Mouse (Mus musculus): ENCODE data around the gene Agpat3. TPM values are rescaled to one million over a fixed set of nuclear protein-coding genes. Genes with fewer than 3 reads are reported as not detected.

Gene Agpat3
- polyA plus RNA-seq, 1 experiment from 2014 or later: 58.2 TPM

DNA sequence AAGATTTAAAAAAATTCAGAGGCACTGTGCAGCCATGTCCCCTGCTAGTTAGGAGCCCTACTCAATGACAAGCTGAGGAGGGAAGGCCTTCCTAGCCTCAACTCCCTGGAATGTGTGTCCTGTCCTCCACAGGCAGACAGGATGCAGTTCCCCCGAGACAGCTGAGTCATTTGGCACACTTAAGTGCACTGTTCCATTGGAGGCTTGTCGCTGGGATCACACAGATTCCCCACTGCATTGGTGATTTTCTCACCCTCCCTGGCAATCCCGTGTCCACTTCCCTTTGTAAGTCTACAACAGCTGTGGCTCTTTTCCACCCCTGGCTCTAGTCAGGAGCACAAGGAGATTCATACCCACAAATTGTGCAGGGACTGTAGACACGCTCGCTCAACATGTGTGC is 14.1 kb downstream of the Agpat3 start:
- Histone ChIP-seq H3K9me3 (no peaks in the 10 kb centered on the region), H3K4me1 (0 out of 2 replicates have a peak, but pooled peaks cover 2% of the 10 kb centered on the region), H3K27ac (replicated peaks) (0 out of 2 replicates have a peak overlapping the region, but pooled peaks have one; percentile 20), H3K4me3 (no peak overlapping the region), H3K9ac (replicated peaks) (no peak overlapping the region), H3K36me3 (peaks cover 11% of the 10 kb centered on the region; the same call in 1 of the 2 replicates), H3K4me2 (replicated peaks) (no peak overlapping the region), H3K27me3 (no peaks in the 10 kb centered on the region)
- 86% methylated on average over 5 of the region's 5 CpGs for WGBS
- no peak for ATAC-seq (ENCODE audit: low FRiP score, low read depth)

DNA sequence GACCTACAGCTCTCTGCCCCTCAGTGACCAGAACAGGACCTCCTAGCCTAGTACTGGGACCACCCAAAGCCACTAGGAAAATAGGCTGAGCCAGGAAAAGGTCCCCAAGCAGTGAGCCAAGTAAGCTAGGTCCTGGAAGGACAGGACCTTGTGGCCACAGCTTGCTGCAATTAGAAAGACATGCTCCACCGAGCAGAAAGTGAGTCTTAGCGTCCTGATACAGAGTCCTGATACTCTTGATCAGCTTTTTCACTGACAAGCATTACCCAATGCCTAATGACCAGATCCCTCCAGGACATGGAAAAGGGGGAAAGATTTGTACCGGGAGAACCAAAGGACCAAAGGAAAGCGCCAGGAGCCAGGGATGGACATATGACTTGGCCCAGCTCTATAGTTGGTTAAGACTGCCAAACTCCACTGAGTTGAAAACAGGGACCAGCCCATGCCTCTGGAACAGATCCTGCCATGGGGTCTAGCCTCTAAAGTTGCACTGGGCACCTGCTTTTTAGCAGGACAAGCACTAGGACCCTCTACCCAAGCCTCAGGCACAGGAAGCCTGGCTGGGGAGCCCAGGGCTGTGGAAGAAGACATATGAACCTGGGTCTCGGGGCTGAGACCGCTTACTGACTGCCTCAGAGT is 17.2 kb downstream of the Agpat3 start:
- 72% methylated on average over 6 of the region's 6 CpGs for WGBS

GRCm38 (mm10) chr10:78331577-78331976 is 20.7 kb downstream of the Agpat3 start:
- H3K9ac ChIP-seq (replicated peaks): no peak overlapping the region
- H3K9me3 ChIP-seq: no peaks in the 10 kb centered on the region
- ATAC-seq (ENCODE audit: low FRiP score, low read depth): no peak
- peaks cover 25% of the 10 kb centered on the region; the same call in 1 of the 2 replicates for H3K36me3 ChIP-seq
- no peak overlapping the region for H3K4me3 ChIP-seq
- WGBS: 95% methylated on average over 5 of the region's 5 CpGs
- no peak overlapping the region for H3K4me2 ChIP-seq (replicated peaks)
- H3K27ac ChIP-seq (replicated peaks): no peak overlapping the region
- no peaks in the 10 kb centered on the region for H3K4me1 ChIP-seq
- H3K27me3 ChIP-seq: no peaks in the 10 kb centered on the region

More for the DNA sequence above, 17.2 kb downstream of the Agpat3 start:
- Histone ChIP-seq H3K36me3 (peaks cover 9% of the 10 kb centered on the region; the same call in 1 of the 2 replicates), H3K4me3 (no peak overlapping the region), H3K27ac (replicated peaks) (no peak overlapping the region), H3K4me1 (0 out of 2 replicates have a peak, but pooled peaks cover 2% of the 10 kb centered on the region), H3K27me3 (no peaks in the 10 kb centered on the region), H3K9me3 (no peaks in the 10 kb centered on the region), H3K9ac (replicated peaks) (no peak overlapping the region), H3K4me2 (replicated peaks) (no peak overlapping the region)
- no peak for ATAC-seq (ENCODE audit: low FRiP score, low read depth)

DNA sequence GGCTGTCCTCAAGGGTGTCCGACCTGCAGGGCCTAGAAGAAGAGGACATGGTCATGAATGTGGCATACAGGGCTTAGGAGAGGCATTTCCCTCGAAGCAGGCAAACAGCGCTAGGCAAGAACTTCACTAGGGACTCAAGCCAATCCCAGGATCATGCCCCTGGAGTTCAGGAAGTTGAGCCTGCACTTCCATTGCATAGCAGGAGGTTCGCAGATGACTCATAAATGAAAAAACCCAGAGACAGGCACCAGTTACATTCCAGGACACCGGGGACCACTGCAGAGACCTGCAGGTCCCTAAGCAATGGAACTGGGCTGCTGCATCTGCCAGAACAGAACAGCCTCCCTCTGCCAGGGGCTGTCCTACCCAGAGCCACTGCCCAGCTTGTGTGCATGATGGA is 23.0 kb downstream of the Agpat3 start:
- peaks cover 37% of the 10 kb centered on the region; the same call in 1 of the 2 replicates for H3K36me3 ChIP-seq
- H3K9me3 ChIP-seq: no peaks in the 10 kb centered on the region
- no peaks in the 10 kb centered on the region for H3K27me3 ChIP-seq
- H3K9ac ChIP-seq (replicated peaks): no peak overlapping the region
- H3K27ac ChIP-seq (replicated peaks): no peak overlapping the region
- H3K4me1 ChIP-seq: no peaks in the 10 kb centered on the region
- H3K4me2 ChIP-seq (replicated peaks): no peak overlapping the region
- H3K4me3 ChIP-seq: no peak overlapping the region
- no peak for ATAC-seq (ENCODE audit: low FRiP score, low read depth)
- 94% methylated on average over 5 of the region's 5 CpGs for WGBS

DNA sequence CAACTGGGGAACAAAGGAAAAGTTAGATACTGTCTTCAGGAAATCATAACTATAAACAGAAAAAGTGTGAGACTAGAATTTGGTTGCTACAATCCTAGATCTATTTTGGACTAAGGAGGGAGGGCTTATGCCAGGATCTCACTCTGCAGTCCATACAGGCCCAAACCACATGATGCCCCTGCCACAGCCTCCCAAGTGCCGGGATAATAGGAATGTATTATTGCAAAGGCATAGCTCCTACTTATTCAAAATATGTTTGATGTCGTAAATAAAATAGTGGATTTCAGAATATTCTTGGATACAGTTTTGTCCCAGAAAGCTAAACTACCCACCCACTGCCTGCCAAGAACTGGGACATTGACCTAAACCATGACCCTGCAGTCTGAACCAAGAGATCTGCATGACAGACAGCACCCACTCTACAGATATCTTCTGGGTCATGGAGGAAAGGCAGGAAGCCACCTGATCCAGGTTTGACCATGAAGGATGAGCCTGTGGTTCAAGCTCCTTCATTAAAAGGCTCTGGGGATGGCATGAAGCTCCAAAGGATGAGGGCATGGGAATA is 24.2 kb downstream of the Agpat3 start:
- no peaks in the 10 kb centered on the region for H3K27me3 ChIP-seq
- no peak overlapping the region for H3K27ac ChIP-seq (replicated peaks)
- no peaks in the 10 kb centered on the region for H3K4me1 ChIP-seq
- no peak overlapping the region for H3K4me2 ChIP-seq (replicated peaks)
- no peaks in the 10 kb centered on the region for H3K9me3 ChIP-seq
- no peak overlapping the region for H3K4me3 ChIP-seq
- 97% methylated on average over 2 of the region's 2 CpGs for WGBS
- no peak overlapping the region for H3K9ac ChIP-seq (replicated peaks)
- ATAC-seq (ENCODE audit: low FRiP score, low read depth): no peak
- peaks cover 37% of the 10 kb centered on the region; the same call in 1 of the 2 replicates for H3K36me3 ChIP-seq

GRCm38 (mm10) chr10:78325916-78326647 is 26.2 kb downstream of the Agpat3 start:
- no peak overlapping the region for H3K4me3 ChIP-seq
- H3K4me2 ChIP-seq (replicated peaks): no peak overlapping the region
- peaks cover 37% of the 10 kb centered on the region; the same call in 1 of the 2 replicates for H3K36me3 ChIP-seq
- no peaks in the 10 kb centered on the region for H3K4me1 ChIP-seq
- H3K27me3 ChIP-seq: no peaks in the 10 kb centered on the region
- no peak for ATAC-seq (ENCODE audit: low FRiP score, low read depth)
- no peak overlapping the region for H3K27ac ChIP-seq (replicated peaks)
- H3K9ac ChIP-seq (replicated peaks): no peak overlapping the region
- 78% methylated on average over 8 of the region's 8 CpGs for WGBS
- no peaks in the 10 kb centered on the region for H3K9me3 ChIP-seq

- Histone ChIP-seq H3K27ac (replicated peaks) (no peak overlapping the region), H3K9me3 (no peaks in the 10 kb centered on the region), H3K36me3 (peaks cover 37% of the 10 kb centered on the region; the same call in 1 of the 2 replicates), H3K27me3 (no peaks in the 10 kb centered on the region), H3K4me1 (no peaks in the 10 kb centered on the region), H3K4me3 (no peak overlapping the region), H3K4me2 (replicated peaks) (no peak overlapping the region), H3K9ac (replicated peaks) (no peak overlapping the region)
- ATAC-seq (ENCODE audit: low FRiP score, low read depth): no peak
- 93% methylated on average over 6 of the region's 6 CpGs for WGBS
These were observed 27.6 kb downstream of the Agpat3 start for GRCm38 (mm10) chr10:78324556-78325164.

GRCm38 (mm10) chr10:78323214-78323880 is 28.9 kb downstream of the Agpat3 start:
- no peak overlapping the region for H3K4me2 ChIP-seq (replicated peaks)
- H3K27ac ChIP-seq (replicated peaks): no peak overlapping the region
- H3K9ac ChIP-seq (replicated peaks): no peak overlapping the region
- no peaks in the 10 kb centered on the region for H3K27me3 ChIP-seq
- peaks cover 29% of the 10 kb centered on the region; the same call in 1 of the 2 replicates for H3K36me3 ChIP-seq
- H3K4me3 ChIP-seq: no peak overlapping the region
- 57% methylated on average over 7 of the region's 7 CpGs for WGBS
- no peaks in the 10 kb centered on the region for H3K9me3 ChIP-seq
- H3K4me1 ChIP-seq: no peaks in the 10 kb centered on the region
- no peak for ATAC-seq (ENCODE audit: low FRiP score, low read depth)

GRCm38 (mm10) chr10:78322806-78323205 is 29.5 kb downstream of the Agpat3 start:
- Histone ChIP-seq H3K4me2 (replicated peaks) (no peak overlapping the region), H3K9ac (replicated peaks) (no peak overlapping the region), H3K4me1 (no peaks in the 10 kb centered on the region), H3K4me3 (no peak overlapping the region), H3K27ac (replicated peaks) (no peak overlapping the region), H3K27me3 (no peaks in the 10 kb centered on the region), H3K36me3 (peaks cover 24% of the 10 kb centered on the region; the same call in 1 of the 2 replicates), H3K9me3 (no peaks in the 10 kb centered on the region)
- no peak for ATAC-seq (ENCODE audit: low FRiP score, low read depth)
- no CpG with 5 or more reads among the region's 1 CpGs for WGBS

DNA sequence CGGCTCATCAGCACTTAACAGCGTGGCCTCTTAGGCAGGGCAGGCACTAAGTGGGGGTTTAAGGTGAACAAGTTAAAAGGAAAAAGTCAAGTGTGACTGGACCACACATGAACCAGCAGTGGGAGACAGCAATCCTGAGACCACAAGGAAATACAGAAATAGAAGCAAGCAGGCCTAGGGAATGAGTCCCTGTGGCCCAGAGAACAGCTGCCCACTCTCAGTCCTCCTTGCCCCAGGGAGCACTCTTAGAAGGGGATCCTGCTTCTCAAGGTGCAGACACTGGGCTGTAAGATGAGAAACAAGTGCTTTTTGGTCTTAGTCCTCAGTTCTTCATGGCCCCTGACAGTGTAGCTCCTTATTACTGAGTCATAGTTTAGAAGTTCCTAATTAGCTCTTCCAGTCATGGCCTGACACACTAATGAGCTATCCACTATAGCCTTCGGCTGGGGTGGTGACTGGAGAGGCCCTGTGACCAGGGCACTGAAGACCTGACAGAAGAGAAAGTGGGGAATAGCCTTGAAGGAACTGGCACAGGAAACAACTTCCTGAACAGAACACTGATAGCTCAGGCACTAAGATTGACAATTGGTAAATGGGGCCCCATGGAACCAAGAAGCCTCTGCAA is 31.0 kb downstream of the Agpat3 start:
- 91% methylated on average over 3 of the region's 3 CpGs for WGBS

GRCm38 (mm10) chr10:78320526-78320925 is 31.8 kb downstream of the Agpat3 start:
- ATAC-seq (ENCODE audit: low FRiP score, low read depth): no peak
- Histone ChIP-seq H3K4me1 (no peaks in the 10 kb centered on the region), H3K9ac (replicated peaks) (no peak overlapping the region), H3K9me3 (no peaks in the 10 kb centered on the region), H3K27me3 (no peaks in the 10 kb centered on the region), H3K4me3 (no peak overlapping the region), H3K4me2 (replicated peaks) (no peak overlapping the region), H3K27ac (replicated peaks) (no peak overlapping the region), H3K36me3 (peaks cover 9% of the 10 kb centered on the region; the same call in 1 of the 2 replicates)
- WGBS: 89% methylated on average over 1 of the region's 1 CpGs

More for the DNA sequence above, 31.0 kb downstream of the Agpat3 start:
- no peak overlapping the region for H3K4me2 ChIP-seq (replicated peaks)
- no peaks in the 10 kb centered on the region for H3K27me3 ChIP-seq
- H3K4me1 ChIP-seq: no peaks in the 10 kb centered on the region
- no peak overlapping the region for H3K9ac ChIP-seq (replicated peaks)
- H3K4me3 ChIP-seq: no peak overlapping the region
- peaks cover 12% of the 10 kb centered on the region; the same call in 1 of the 2 replicates for H3K36me3 ChIP-seq
- H3K27ac ChIP-seq (replicated peaks): no peak overlapping the region
- H3K9me3 ChIP-seq: no peaks in the 10 kb centered on the region
- ATAC-seq (ENCODE audit: low FRiP score, low read depth): no peak

Data from midbrain, embryonic 12.5 days (tissue).